Mouse (Mus musculus) erythroblast, embryonic 14.5 days (primary cell): ENCODE data around the gene Hnf1b.

Experiments used
- GATA1 ChIP-seq: IDR thresholded peaks from 2 replicates; pipeline ENCODE4 v1.6.1; 2012; ENCODE audit warnings: low read length, inconsistent platforms, mixed read lengths
- TAL1 ChIP-seq: IDR thresholded peaks from 3 replicates; pipeline ENCODE4 v1.6.1; 2012; ENCODE audit warnings: low read length, inconsistent platforms, mixed read lengths

DNA sequence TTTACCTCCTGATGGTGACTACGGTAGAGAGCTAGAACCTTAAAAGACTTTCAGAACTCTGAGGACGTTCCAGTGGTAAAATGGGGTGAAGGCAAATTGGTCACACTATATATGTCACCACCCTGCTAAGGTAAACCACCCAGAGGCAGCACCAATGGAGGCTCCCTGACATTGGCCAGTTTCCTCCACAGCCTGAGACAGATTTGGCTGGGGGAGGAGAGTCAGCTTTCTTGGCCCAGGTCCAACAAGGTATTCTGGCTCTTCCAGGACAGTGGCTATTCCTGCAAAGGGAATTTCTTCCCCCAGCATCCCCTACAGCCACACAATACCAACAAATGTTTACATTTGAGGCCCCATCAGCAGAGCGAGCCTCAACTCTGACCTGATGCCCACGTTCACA, 31.9 kb upstream of the Hnf1b start:
- no peak for TF ChIP-seq TAL1
- TF ChIP-seq GATA1: no peak
